Mouse (Mus musculus) large intestine, adult 2 months (tissue): ENCODE measurements around the gene Lztr1. TPM values are rescaled to one million over a fixed set of nuclear protein-coding genes. Genes with fewer than 3 reads are reported as not detected.

Source experiments
- DNase-seq: peaks from one replicate; pipeline ENCODE4 v3.0.0-alpha.2; 2012; ENCODE audit warnings: low read depth, low spot score
- WGBS: fragments of 180-500 bp; shearing (Covaris S2); methylation state at CpG from one replicate; pipeline ENCODE4 v1.1.7; 2018; 5-methylcytosine and 5-hydroxymethylcytosine counted together
- polyA plus RNA-seq: library from polyadenylated mRNA; depleted of rRNA; stranded (reverse); fragments of >200 nt; gene quantifications from 2 replicates; pipeline ENCODE4 v1.2.3, GENCODE M21; 2012; rRNA removed

Lztr1 gene
- 137 and 160 TPM in 2 replicates for polyA plus RNA-seq

- DNase-seq, result peak; percentile 80
- WGBS, result under 1% methylated on average over 50 of the region's 50 CpGs
Observed at GRCm38 (mm10) chr16:17508546-17509239, at the start of gene Lztr1. Lztr1 (plus strand) TSS chr16:17508688.

- 77% methylated on average over 4 of the region's 4 CpGs for WGBS
- no peak for DNase-seq
Observed at GRCm38 (mm10) chr16:17460254-17460653, 48.2 kb upstream of the Lztr1 start.

- DNase-seq, result no peak
- WGBS, result 77% methylated on average over 1 of the region's 1 CpGs
Observed at GRCm38 (mm10) chr16:17461596-17461995, 46.9 kb upstream of the Lztr1 start.

- 72% methylated on average over 2 of the region's 2 CpGs for WGBS
- no peak for DNase-seq
Observed at GRCm38 (mm10) chr16:17463184-17463583, 45.3 kb upstream of the Lztr1 start.

- no peak for DNase-seq
Observed at GRCm38 (mm10) chr16:17466875-17467663, 41.4 kb upstream of the Lztr1 start.

GRCm38 (mm10) chr16:17472498-17472897 is 36.0 kb upstream of the Lztr1 start:
- whole genome bisulfite sequencing, result 82% methylated on average over 6 of the region's 6 CpGs
- no peak for DNase-seq

More at GRCm38 (mm10) chr16:17466875-17467663, 41.4 kb upstream of the Lztr1 start:
- WGBS, result 44% methylated on average over 4 of the region's 4 CpGs

GRCm38 (mm10) chr16:17474091-17474490 is 34.4 kb upstream of the Lztr1 start:
- no peak for DNase-seq

- no peak for DNase-seq
- 69% methylated on average over 2 of the region's 2 CpGs for WGBS
Observed at GRCm38 (mm10) chr16:17474761-17475160, 33.7 kb upstream of the Lztr1 start.

- DNase-seq, result no peak
- 88% methylated on average over 4 of the region's 4 CpGs for WGBS
Observed at GRCm38 (mm10) chr16:17475326-17475725, 33.2 kb upstream of the Lztr1 start.

GRCm38 (mm10) chr16:17478331-17478943 is 30.1 kb upstream of the Lztr1 start:
- 49% methylated on average over 4 of the region's 4 CpGs for WGBS

GRCm38 (mm10) chr16:17481465-17481864 is 27.0 kb upstream of the Lztr1 start:
- 71% methylated on average over 2 of the region's 2 CpGs for WGBS

More at GRCm38 (mm10) chr16:17478331-17478943, 30.1 kb upstream of the Lztr1 start:
- DNase-seq, result no peak

GRCm38 (mm10) chr16:17486505-17486904 is 22.0 kb upstream of the Lztr1 start:
- WGBS, result 8% methylated on average over 3 of the region's 3 CpGs
- DNase-seq, result no peak

More at GRCm38 (mm10) chr16:17481465-17481864, 27.0 kb upstream of the Lztr1 start:
- DNase-seq, result no peak

GRCm38 (mm10) chr16:17488478-17489468 is 19.7 kb upstream of the Lztr1 start:
- 47% methylated on average over 14 of the region's 14 CpGs for WGBS
- DNase-seq, result no peak

GRCm38 (mm10) chr16:17489469-17490111 is 18.9 kb upstream of the Lztr1 start, which contains the start of gene Aifm3:
Aifm3 (plus strand) TSS chr16:17489611.
- no peak for DNase-seq
- WGBS, result 2% methylated on average over 47 of the region's 47 CpGs

- 96% methylated on average over 5 of the region's 5 CpGs for WGBS
- DNase-seq, result no peak
Observed at GRCm38 (mm10) chr16:17491154-17491553, 17.3 kb upstream of the Lztr1 start.

GRCm38 (mm10) chr16:17491896-17492561 is 16.5 kb upstream of the Lztr1 start:
- 73% methylated on average over 5 of the region's 5 CpGs for WGBS
- DNase-seq, result no peak

- DNase-seq, result no peak
- WGBS, result 51% methylated on average over 2 of the region's 2 CpGs
Observed at GRCm38 (mm10) chr16:17496499-17497305, 11.8 kb upstream of the Lztr1 start.
